Mouse (Mus musculus) midbrain, embryonic 14.5 days (tissue): ENCODE measurements around the gene B3galt2. TPM values are rescaled to one million over a fixed set of nuclear protein-coding genes. Genes with fewer than 3 reads are reported as not detected.

Experiments
- ATAC-seq: fragments of 200-750 bp; cut with Nextera tagmentation; 2 replicates; pipeline ENCODE4 v1.8.0; 2017; ENCODE audit warnings: moderate number of reproducible peaks, moderate library complexity; ENCODE audit not compliant: low FRiP score, low TSS enrichment
- DNase-seq: peaks from one replicate; pipeline ENCODE4 v3.0.0-alpha.2; 2015
- H3K27ac ChIP-seq: fragments of 300-500 bp; sonication (generic); replicated peaks from 2 replicates; pipeline ENCODE4 v1.5.1; 2014; ENCODE audit warnings: mild to moderate bottlenecking, low read depth, low read length, moderate library complexity
- H3K27me3 ChIP-seq: fragments of 300-500 bp; sonication (generic); 2 replicates; pipeline ENCODE4 v1.6.1; 2014; ENCODE audit warnings: low read length, control low read depth, mixed read lengths; ENCODE audit not compliant: control insufficient read depth, insufficient read depth
- H3K36me3 ChIP-seq: fragments of 300-500 bp; sonication (generic); 2 replicates; pipeline ENCODE4 v1.6.1; 2014; ENCODE audit warnings: low read length, control low read depth; ENCODE audit not compliant: control insufficient read depth, insufficient read depth
- H3K4me1 ChIP-seq: fragments of 300-500 bp; sonication (generic); 2 replicates; pipeline ENCODE4 v1.6.1; 2014; ENCODE audit warnings: mild to moderate bottlenecking, antibody characterized with exemption, low read length, control low read depth; ENCODE audit not compliant: control insufficient read depth, insufficient read depth
- H3K4me2 ChIP-seq: fragments of 300-500 bp; sonication (generic); 2 replicates; pipeline ENCODE4 v1.6.1; 2014; ENCODE audit warnings: mild to moderate bottlenecking, low read length, moderate library complexity
- H3K4me3 ChIP-seq: fragments of 300-500 bp; sonication (generic); replicated peaks from 2 replicates; pipeline ENCODE4 v1.5.1; 2014; ENCODE audit warnings: low read depth, low read length
- H3K9ac ChIP-seq: fragments of 300-500 bp; sonication (generic); replicated peaks from 2 replicates; pipeline ENCODE4 v1.6.1; 2014; ENCODE audit warnings: mild to moderate bottlenecking, low read length, moderate library complexity
- H3K9me3 ChIP-seq: fragments of 300-500 bp; sonication (generic); 2 replicates; pipeline ENCODE4 v1.6.1; 2016; ENCODE audit warnings: low read length, control low read depth, mixed read lengths; ENCODE audit not compliant: control insufficient read depth
- WGBS: fragments of 180-500 bp; shearing (Covaris S2); extraction: QIAGEN DNeasy Blood & Tissue Kit; methylation state at CpG from one replicate; pipeline ENCODE4 v1.1.7; 2014; 5-methylcytosine and 5-hydroxymethylcytosine counted together
- polyA plus RNA-seq: library from polyadenylated mRNA; unstranded; fragments of >200 nt; fragmentation: Nextera tagmentation; extraction: Ambion mirVana; gene quantifications from 2 replicates; pipeline ENCODE4 v1.2.1, GENCODE M21; 2014

B3galt2 gene
- 9.3 and 9.7 TPM in 2 replicates for polyA plus RNA-seq

GRCm38 (mm10) chr1:143640650-143641407 is at the start of gene B3galt2:
B3galt2 (plus strand) TSS chr1:143640664.
- peaks cover 1% of the 10 kb centered on the region for H3K36me3 ChIP-seq
- H3K4me2 ChIP-seq = peak within 1 kb of the TSS; percentile 53
- WGBS = 12% methylated on average over 15 of the region's 15 CpGs
- H3K4me1 ChIP-seq = peaks cover 9% of the 10 kb centered on the region; the same call in 1 of the 2 replicates
- H3K9me3 ChIP-seq = no peaks in the 10 kb centered on the region
- H3K27ac ChIP-seq = peak within 1 kb of the TSS; percentile 87
- peak within 1 kb of the TSS; percentile 61 for H3K9ac ChIP-seq
- DNase-seq (peak; percentile 88), ATAC-seq (peak; percentile 91)
- H3K27me3 ChIP-seq = no peaks in the 10 kb centered on the region
- H3K4me3 ChIP-seq = peak within 1 kb of the TSS; percentile 40

- H3K27me3 ChIP-seq = no peaks in the 10 kb centered on the region
- ATAC-seq (no peak), DNase-seq (no peak)
- H3K4me1 ChIP-seq = no peaks in the 10 kb centered on the region
- 90% methylated on average over 2 of the region's 2 CpGs for WGBS
- H3K9ac ChIP-seq = no peak overlapping the region
- H3K9me3 ChIP-seq = no peaks in the 10 kb centered on the region
- H3K27ac ChIP-seq = no peak overlapping the region
- no peak overlapping the region for H3K4me3 ChIP-seq
- no peak overlapping the region for H3K4me2 ChIP-seq
- no peaks in the 10 kb centered on the region for H3K36me3 ChIP-seq
Observed at GRCm38 (mm10) chr1:143596864-143597263, 43.6 kb upstream of the B3galt2 start.

GRCm38 (mm10) chr1:143608911-143609310 is 31.6 kb upstream of the B3galt2 start:
- 88% methylated on average over 2 of the region's 2 CpGs for WGBS
- no peak for DNase-seq

GRCm38 (mm10) chr1:143612901-143613300 is 27.6 kb upstream of the B3galt2 start:
- H3K4me2 ChIP-seq = no peak overlapping the region
- H3K9ac ChIP-seq = no peak overlapping the region
- H3K27me3 ChIP-seq = no peaks in the 10 kb centered on the region
- ATAC-seq (no peak), DNase-seq (no peak)
- peaks cover 9% of the 10 kb centered on the region for H3K36me3 ChIP-seq
- 90% methylated on average over 2 of the region's 2 CpGs for WGBS
- no peaks in the 10 kb centered on the region for H3K4me1 ChIP-seq
- no peaks in the 10 kb centered on the region for H3K9me3 ChIP-seq
- no peak overlapping the region for H3K27ac ChIP-seq
- H3K4me3 ChIP-seq = no peak overlapping the region

More at GRCm38 (mm10) chr1:143608911-143609310, 31.6 kb upstream of the B3galt2 start:
- Histone ChIP-seq H3K4me2 (no peak overlapping the region), H3K4me1 (no peaks in the 10 kb centered on the region), H3K36me3 (0 out of 2 replicates have a peak, but pooled peaks cover 2% of the 10 kb centered on the region), H3K4me3 (no peak overlapping the region), H3K9ac (no peak overlapping the region), H3K9me3 (no peaks in the 10 kb centered on the region), H3K27me3 (no peaks in the 10 kb centered on the region), H3K27ac (no peak overlapping the region)
- ATAC-seq = no peak

- no peak for ATAC-seq
- H3K27me3 ChIP-seq = no peaks in the 10 kb centered on the region
- peaks cover 10% of the 10 kb centered on the region for H3K36me3 ChIP-seq
- H3K4me2 ChIP-seq = no peak overlapping the region
- 62% methylated on average over 2 of the region's 2 CpGs for WGBS
- DNase-seq = no peak
- no peak overlapping the region for H3K4me3 ChIP-seq
- no peak overlapping the region for H3K9ac ChIP-seq
- H3K9me3 ChIP-seq = no peaks in the 10 kb centered on the region
- H3K27ac ChIP-seq = no peak overlapping the region
- H3K4me1 ChIP-seq = no peaks in the 10 kb centered on the region
Observed at GRCm38 (mm10) chr1:143619760-143620159, 20.7 kb upstream of the B3galt2 start.

GRCm38 (mm10) chr1:143621930-143622329 is 18.5 kb upstream of the B3galt2 start:
- Histone ChIP-seq H3K27me3 (no peaks in the 10 kb centered on the region), H3K4me1 (no peaks in the 10 kb centered on the region), H3K9ac (no peak overlapping the region), H3K4me3 (no peak overlapping the region), H3K27ac (no peak overlapping the region), H3K36me3 (peaks cover 21% of the 10 kb centered on the region), H3K4me2 (no peak overlapping the region), H3K9me3 (no peaks in the 10 kb centered on the region)
- no peak for DNase-seq
- ATAC-seq = no peak

GRCm38 (mm10) chr1:143622634-143623033 is 17.8 kb upstream of the B3galt2 start:
- H3K36me3 ChIP-seq = peaks cover 22% of the 10 kb centered on the region
- no peak overlapping the region for H3K4me2 ChIP-seq
- no peak overlapping the region for H3K4me3 ChIP-seq
- no peak overlapping the region for H3K9ac ChIP-seq
- H3K27me3 ChIP-seq = no peaks in the 10 kb centered on the region
- H3K27ac ChIP-seq = no peak overlapping the region
- WGBS = 98% methylated on average over 1 of the region's 1 CpGs
- DNase-seq (no peak), ATAC-seq (no peak)
- H3K4me1 ChIP-seq = no peaks in the 10 kb centered on the region
- H3K9me3 ChIP-seq = no peaks in the 10 kb centered on the region

- Histone ChIP-seq H3K27ac (no peak overlapping the region), H3K9me3 (no peaks in the 10 kb centered on the region), H3K27me3 (no peaks in the 10 kb centered on the region), H3K4me2 (no peak overlapping the region), H3K36me3 (peaks cover 8% of the 10 kb centered on the region), H3K4me3 (no peak overlapping the region), H3K9ac (no peak overlapping the region), H3K4me1 (no peaks in the 10 kb centered on the region)
- DNase-seq (no peak), ATAC-seq (no peak)
- 72% methylated on average over 7 of the region's 7 CpGs for WGBS
Observed at GRCm38 (mm10) chr1:143631337-143631736, 9.1 kb upstream of the B3galt2 start.

GRCm38 (mm10) chr1:143632361-143632760 is 8.1 kb upstream of the B3galt2 start:
- no peak overlapping the region for H3K4me3 ChIP-seq
- no peaks in the 10 kb centered on the region for H3K4me1 ChIP-seq
- peaks cover under 1% of the 10 kb centered on the region; the same call in 1 of the 2 replicates for H3K36me3 ChIP-seq
- WGBS = 84% methylated on average over 1 of the region's 1 CpGs
- H3K27ac ChIP-seq = no peak overlapping the region
- H3K27me3 ChIP-seq = no peaks in the 10 kb centered on the region
- H3K9me3 ChIP-seq = no peaks in the 10 kb centered on the region
- H3K9ac ChIP-seq = no peak overlapping the region
- ATAC-seq (no peak), DNase-seq (no peak)
- no peak overlapping the region for H3K4me2 ChIP-seq
